Mouse (Mus musculus) bone marrow macrophage, adult 2 months (primary cell): ENCODE data around the gene Ccdc106.

Source experiments
- CTCF ChIP-seq: IDR thresholded peaks from 2 replicates; pipeline ENCODE4 v1.5.1; 2012; ENCODE audit warnings: low read depth, mild to moderate bottlenecking, low read length, moderate library complexity
- POLR2A ChIP-seq: IDR thresholded peaks from 2 replicates; pipeline ENCODE4 v1.6.1; 2012; ENCODE audit warnings: mild to moderate bottlenecking, low read depth, low read length, borderline replicate concordance

GRCm38 (mm10) chr7:5052438-5052837, 32.1 kb downstream of the Ccdc106 start:
- TF ChIP-seq CTCF (no peak), POLR2A (no peak)
